Mouse (Mus musculus) liver, postnatal 0 days (tissue): ENCODE measurements around the gene Mau2. TPM values are rescaled to one million over a fixed set of nuclear protein-coding genes. Genes with fewer than 3 reads are reported as not detected.
A peak's percentile ranks its signal among the peaks of the same experiment; 100 is the strongest.

Source experiments
- ATAC-seq: fragments of 200-750 bp; cut with Nextera tagmentation; 2 replicates; pipeline ENCODE4 v1.8.0; 2017; ENCODE audit warnings: mild to moderate bottlenecking, moderate library complexity
- DNase-seq: peaks from one replicate; pipeline ENCODE4 v3.0.0-alpha.2; 2016
- H3K27ac ChIP-seq: fragments of 300-500 bp; sonication (generic); 2 replicates; pipeline ENCODE4 v1.5.1; 2014; ENCODE audit warnings: antibody characterized with exemption, moderate library complexity, mild to moderate bottlenecking, low read depth
- H3K27me3 ChIP-seq: fragments of 300-500 bp; sonication (generic); 2 replicates; pipeline ENCODE4 v1.6.1; 2014; ENCODE audit warnings: low read length, control low read depth, mixed read lengths; ENCODE audit not compliant: insufficient read depth
- H3K36me3 ChIP-seq: fragments of 300-500 bp; sonication (generic); replicated peaks from 2 replicates; pipeline ENCODE4 v1.6.1; 2014; ENCODE audit warnings: mild to moderate bottlenecking, control low read depth, low read length, moderate library complexity, mixed read lengths; ENCODE audit not compliant: insufficient read depth
- H3K4me1 ChIP-seq: fragments of 300-500 bp; sonication (generic); 2 replicates; pipeline ENCODE4 v1.6.1; 2014; ENCODE audit warnings: antibody characterized with exemption, mild to moderate bottlenecking, control low read depth; ENCODE audit not compliant: insufficient read depth
- H3K4me2 ChIP-seq: fragments of 300-500 bp; sonication (generic); 2 replicates; pipeline ENCODE4 v1.6.1; 2014; ENCODE audit warnings: low read depth, mild to moderate bottlenecking, low read length, moderate library complexity, mixed read lengths
- H3K4me3 ChIP-seq: fragments of 300-500 bp; sonication (generic); 2 replicates; pipeline ENCODE4 v1.5.1; 2014; ENCODE audit warnings: low read depth, low read length
- H3K9ac ChIP-seq: fragments of 300-500 bp; sonication (generic); replicated peaks from 2 replicates; pipeline ENCODE4 v1.6.1; 2014; ENCODE audit warnings: mild to moderate bottlenecking, moderate library complexity
- H3K9me3 ChIP-seq: fragments of 300-500 bp; sonication (generic); 2 replicates; pipeline ENCODE4 v1.6.1; 2016; ENCODE audit warnings: mild to moderate bottlenecking, control low read depth, low read length, mixed read lengths
- CTCF ChIP-seq: sonication (generic); IDR thresholded peaks from 2 replicates; pipeline ENCODE4 v1.5.1; 2016; ENCODE audit warnings: antibody characterized with exemption, low read depth
- EP300 ChIP-seq: IDR thresholded peaks from 2 replicates; pipeline ENCODE4 v1.6.1; 2016; ENCODE audit warnings: antibody characterized with exemption, low read depth, mild to moderate bottlenecking
- WGBS: fragments of 180-500 bp; shearing (Covaris S2); extraction: QIAGEN DNeasy Blood & Tissue Kit; methylation state at CpG from one replicate; pipeline ENCODE4 v1.1.7; 2014; ENCODE audit not compliant: insufficient replicate concordance; 5-methylcytosine and 5-hydroxymethylcytosine counted together
- polyA plus RNA-seq: library from polyadenylated mRNA; unstranded; fragments of >200 nt; fragmentation: Nextera tagmentation; extraction: Ambion mirVana; gene quantifications from 2 replicates; pipeline ENCODE4 v1.2.1, GENCODE M21; 2015

Gene Mau2
- polyA plus RNA-seq, 1 experiment from 2014 or later, result 12.2 TPM

- DNase-seq, result no peak
- Histone ChIP-seq H3K36me3 (no peaks in the 10 kb centered on the region), H3K9me3 (no peaks in the 10 kb centered on the region), H3K27me3 (peaks cover 77% of the 10 kb centered on the region), H3K9ac (no peak overlapping the region; the same call in 1 of the 2 replicates), H3K4me1 (peaks cover 20% of the 10 kb centered on the region), H3K4me3 (peak overlapping the region; percentile 41), H3K4me2 (peak overlapping the region; percentile 68), H3K27ac (no peak overlapping the region)
- TF ChIP-seq EP300 (no peak), CTCF (no peak)
- 3% methylated on average over 71 of the region's 71 CpGs for WGBS
- no peak for ATAC-seq
Observed at GRCm38 (mm10) chr8:70084191-70085065, 41.9 kb upstream of the Mau2 start.

GRCm38 (mm10) chr8:70083285-70083684 lies 40.8 kb upstream of the Mau2 start, which contains the start of gene Hapln4:
TSS of gene Hapln4 (plus strand) at chr8:70083457.
- peak within 1 kb of the TSS; percentile 68 for H3K4me2 ChIP-seq
- H3K9me3 ChIP-seq, result no peaks in the 10 kb centered on the region
- ATAC-seq (peak; percentile 53), DNase-seq (peak; percentile 72)
- no peaks in the 10 kb centered on the region for H3K36me3 ChIP-seq
- no peak within 1 kb of the TSS; the same call in 1 of the 2 replicates for H3K9ac ChIP-seq
- H3K27ac ChIP-seq, result no peak within 1 kb of the TSS
- TF ChIP-seq EP300 (no peak), CTCF (no peak)
- 3% methylated on average over 26 of the region's 26 CpGs for WGBS
- H3K4me1 ChIP-seq, result peaks cover 20% of the 10 kb centered on the region
- H3K4me3 ChIP-seq, result peak within 1 kb of the TSS; percentile 41
- H3K27me3 ChIP-seq, result peaks cover 66% of the 10 kb centered on the region

- H3K27ac ChIP-seq, result no peak overlapping the region
- 86% methylated on average over 2 of the region's 2 CpGs for WGBS
- H3K27me3 ChIP-seq, result peaks cover 53% of the 10 kb centered on the region
Observed at GRCm38 (mm10) chr8:70081976-70082375, 39.4 kb upstream of the Mau2 start.

GRCm38 (mm10) chr8:70073682-70074081 lies 31.1 kb upstream of the Mau2 start:
- Histone ChIP-seq H3K4me3 (peak overlapping the region; percentile 26; the same call in 1 of the 2 replicates), H3K4me2 (peak overlapping the region; percentile 68; the same call in 1 of the 2 replicates), H3K9ac (peak overlapping the region; percentile 46; the same call in 1 of the 2 replicates), H3K27ac (no peak overlapping the region), H3K27me3 (no peaks in the 10 kb centered on the region), H3K9me3 (no peaks in the 10 kb centered on the region), H3K4me1 (peaks cover 18% of the 10 kb centered on the region), H3K36me3 (peaks cover 14% of the 10 kb centered on the region; the same call in 1 of the 2 replicates)
- no peak for TF ChIP-seq EP300
- TF ChIP-seq CTCF, result no peak
- DNase-seq (no peak), ATAC-seq (no peak)
- 13% methylated on average over 1 of the region's 1 CpGs for WGBS

More at GRCm38 (mm10) chr8:70081976-70082375, 39.4 kb upstream of the Mau2 start:
- no peak overlapping the region for H3K9ac ChIP-seq
- no peak overlapping the region for H3K4me2 ChIP-seq
- DNase-seq, result no peak
- H3K4me1 ChIP-seq, result peaks cover 15% of the 10 kb centered on the region
- H3K9me3 ChIP-seq, result no peaks in the 10 kb centered on the region
- TF ChIP-seq CTCF (no peak), EP300 (no peak)
- no peaks in the 10 kb centered on the region for H3K36me3 ChIP-seq
- no peak overlapping the region for H3K4me3 ChIP-seq
- ATAC-seq, result no peak

- Histone ChIP-seq H3K4me3 (peak overlapping the region; percentile 26), H3K36me3 (peaks cover 20% of the 10 kb centered on the region; the same call in 1 of the 2 replicates), H3K4me1 (peaks cover 18% of the 10 kb centered on the region), H3K9me3 (no peaks in the 10 kb centered on the region), H3K9ac (peak overlapping the region; percentile 46; the same call in 1 of the 2 replicates), H3K27ac (peak overlapping the region; percentile 69), H3K4me2 (peak overlapping the region; percentile 68), H3K27me3 (no peaks in the 10 kb centered on the region)
- 56% methylated on average over 8 of the region's 8 CpGs for WGBS
- DNase-seq (no peak), ATAC-seq (no peak)
- TF ChIP-seq EP300 (no peak), CTCF (no peak)
Observed at GRCm38 (mm10) chr8:70073120-70073519, 30.6 kb upstream of the Mau2 start.

GRCm38 (mm10) chr8:70072441-70073069 lies 30.0 kb upstream of the Mau2 start, which contains the start of gene Tm6sf2:
TSS of gene Tm6sf2 (plus strand) at chr8:70072924.
- peak within 1 kb of the TSS; percentile 79 for H3K27ac ChIP-seq
- peak within 1 kb of the TSS; percentile 26 for H3K4me3 ChIP-seq
- 12% methylated on average over 16 of the region's 27 CpGs for WGBS
- TF ChIP-seq EP300 (no peak), CTCF (no peak)
- peaks cover 24% of the 10 kb centered on the region for H3K36me3 ChIP-seq
- peaks cover 18% of the 10 kb centered on the region for H3K4me1 ChIP-seq
- peak within 1 kb of the TSS; percentile 68 for H3K4me2 ChIP-seq
- ATAC-seq (peak; percentile 90), DNase-seq (peak; percentile 84)
- H3K9me3 ChIP-seq, result no peaks in the 10 kb centered on the region
- peak within 1 kb of the TSS; percentile 46 for H3K9ac ChIP-seq
- no peaks in the 10 kb centered on the region for H3K27me3 ChIP-seq
